Mouse (Mus musculus): ENCODE results near the gene Htr6. TPM values are rescaled to one million over a fixed set of nuclear protein-coding genes. Genes with fewer than 3 reads are reported as not detected.

Gene Htr6
- polyA plus RNA-seq, 1 experiment from 2014 or later, result not detected

DNA sequence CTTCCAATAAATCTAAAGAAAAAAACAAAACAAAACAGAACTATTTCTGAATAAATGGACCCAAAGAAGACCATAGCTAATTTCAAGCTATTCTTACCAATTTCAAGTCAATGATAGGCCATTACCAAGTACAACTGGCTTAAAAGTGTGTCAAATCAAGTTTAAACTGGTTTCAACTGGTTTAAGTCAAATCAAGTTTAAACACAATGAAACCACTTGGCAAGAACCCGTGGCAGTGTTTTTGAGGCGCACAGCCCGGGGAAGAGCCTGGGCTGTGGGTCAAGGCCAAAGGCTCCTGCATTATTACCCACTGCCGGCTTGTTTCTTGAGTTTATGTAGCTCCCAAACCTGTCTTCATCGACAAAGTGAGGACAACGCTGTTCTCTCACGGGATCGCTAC is 25.0 kb upstream of the Htr6 start:
- no peak overlapping the region for H3K4me2 ChIP-seq (replicated peaks; ENCODE audit: low read depth, low read length)
- H3K4me3 ChIP-seq (ENCODE audit: low read depth, low read length), result no peak overlapping the region
- H3K27ac ChIP-seq (ENCODE audit: low read length), result no peak overlapping the region
- no peaks in the 10 kb centered on the region for H3K9me3 ChIP-seq (ENCODE audit: low read length)
- WGBS, result 85% methylated on average over 8 of the region's 8 CpGs
- H3K36me3 ChIP-seq (ENCODE audit: insufficient read depth, low read length), result peaks cover 9% of the 10 kb centered on the region; the same call in 1 of the 2 replicates
- no peak overlapping the region for H3K9ac ChIP-seq (replicated peaks; ENCODE audit: low read depth)
- ATAC-seq, result no peak
- DNase-seq (ENCODE audit: low spot score), result no peak
- TF ChIP-seq CTCF (IDR thresholded peaks at IDR 0.05) (no peak), EP300 (IDR thresholded peaks at IDR 0.05) (no peak)
- peaks cover 5% of the 10 kb centered on the region; the same call in 1 of the 2 replicates for H3K4me1 ChIP-seq (ENCODE audit: insufficient read depth, low read depth, low read length)
- no peaks in the 10 kb centered on the region for H3K27me3 ChIP-seq (replicated peaks; ENCODE audit: insufficient read depth, low read length)

DNA sequence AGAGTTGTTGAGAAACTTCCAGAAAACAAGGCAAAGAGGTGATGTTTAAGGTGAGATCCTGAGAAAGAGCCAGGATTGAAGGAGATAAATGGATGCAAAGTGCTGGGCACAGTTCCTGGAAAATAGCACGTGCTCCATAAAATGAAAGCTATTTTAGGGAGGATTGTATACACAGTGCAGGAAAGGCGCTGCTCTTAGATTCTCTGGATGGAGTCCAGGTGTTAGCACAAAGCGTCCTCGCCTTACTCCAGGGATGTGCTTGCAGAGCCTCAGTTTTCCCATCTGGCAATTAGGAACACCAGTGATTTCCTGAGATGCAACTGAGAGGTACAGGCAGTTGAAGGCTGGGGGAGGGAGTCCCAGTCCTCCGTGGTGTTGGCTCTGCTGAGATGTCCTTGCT is 20.8 kb upstream of the Htr6 start:
- DNase-seq (ENCODE audit: low spot score) (peak; percentile 79), ATAC-seq (peak; percentile 20; the same call in 1 of the 2 replicates)
- Histone ChIP-seq H3K9me3 (ENCODE audit: low read length) (no peaks in the 10 kb centered on the region; the same call in 1 of the 2 replicates), H3K4me1 (ENCODE audit: insufficient read depth, low read depth, low read length) (peaks cover 7% of the 10 kb centered on the region), H3K36me3 (ENCODE audit: insufficient read depth, low read length) (no peaks in the 10 kb centered on the region), H3K4me2 (replicated peaks; ENCODE audit: low read depth, low read length) (no peak overlapping the region), H3K27ac (ENCODE audit: low read length) (no peak overlapping the region), H3K27me3 (replicated peaks; ENCODE audit: insufficient read depth, low read length) (no peaks in the 10 kb centered on the region), H3K9ac (replicated peaks; ENCODE audit: low read depth) (no peak overlapping the region), H3K4me3 (ENCODE audit: low read depth, low read length) (no peak overlapping the region)
- peak; percentile 51 for TF ChIP-seq EP300 (IDR thresholded peaks at IDR 0.05)
- TF ChIP-seq CTCF (IDR thresholded peaks at IDR 0.05), result no peak
- 13% methylated on average over 5 of the region's 5 CpGs for WGBS

DNA sequence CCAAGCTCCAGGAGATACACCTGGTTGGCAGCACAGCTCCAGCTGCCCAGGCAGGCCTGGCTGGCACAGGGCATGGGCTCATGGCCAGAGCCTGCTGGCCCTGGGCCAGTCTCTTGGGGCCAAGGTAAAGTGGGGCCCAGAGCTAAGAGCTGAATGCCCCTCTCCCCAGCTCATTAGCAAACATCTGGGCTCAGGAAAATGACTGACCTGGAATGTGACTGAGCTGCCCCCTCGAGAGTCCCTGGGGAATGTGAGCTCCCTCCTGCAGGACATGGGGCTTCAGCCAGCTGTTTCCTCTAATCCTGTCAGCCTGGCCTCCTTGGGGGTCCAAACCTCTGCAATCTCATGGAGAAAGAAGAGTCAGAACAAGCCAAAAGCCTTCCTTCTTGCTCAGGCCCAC is 20.0 kb upstream of the Htr6 start:
- Histone ChIP-seq H3K36me3 (ENCODE audit: insufficient read depth, low read length) (no peaks in the 10 kb centered on the region), H3K27ac (ENCODE audit: low read length) (no peak overlapping the region), H3K9ac (replicated peaks; ENCODE audit: low read depth) (no peak overlapping the region), H3K4me2 (replicated peaks; ENCODE audit: low read depth, low read length) (no peak overlapping the region), H3K4me1 (ENCODE audit: insufficient read depth, low read depth, low read length) (peaks cover 9% of the 10 kb centered on the region), H3K4me3 (ENCODE audit: low read depth, low read length) (no peak overlapping the region), H3K9me3 (ENCODE audit: low read length) (no peaks in the 10 kb centered on the region; the same call in 1 of the 2 replicates), H3K27me3 (replicated peaks; ENCODE audit: insufficient read depth, low read length) (no peaks in the 10 kb centered on the region)
- WGBS, result 8% methylated on average over 1 of the region's 1 CpGs
- TF ChIP-seq EP300 (IDR thresholded peaks at IDR 0.05) (no peak), CTCF (IDR thresholded peaks at IDR 0.05) (0 out of 2 replicates have a peak, but pooled peaks have one; percentile 3)
- ATAC-seq (peak; percentile 17), DNase-seq (ENCODE audit: low spot score) (peak; percentile 31)

DNA sequence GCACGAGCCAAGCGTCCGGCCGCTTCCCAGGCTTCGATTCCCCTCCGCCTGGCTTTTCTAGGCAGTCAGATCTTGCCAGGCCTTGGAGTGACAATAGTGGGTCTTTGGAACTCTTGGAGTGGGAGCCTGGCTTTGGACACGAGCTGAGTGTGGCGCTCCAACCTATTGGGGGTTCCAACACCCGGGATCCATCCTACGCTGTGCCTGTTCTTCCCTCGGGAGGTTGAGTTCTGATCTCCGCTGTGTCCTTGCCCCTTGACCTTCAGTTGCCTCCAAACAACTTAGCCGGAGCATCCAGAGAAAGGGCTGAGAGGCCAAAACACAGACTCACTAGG is 17.8 kb upstream of the Htr6 start:
- Histone ChIP-seq H3K4me3 (ENCODE audit: low read depth, low read length) (peak overlapping the region; percentile 76), H3K4me2 (replicated peaks; ENCODE audit: low read depth, low read length) (peak overlapping the region; percentile 98), H3K9ac (replicated peaks; ENCODE audit: low read depth) (peak overlapping the region; percentile 68; the same call in 1 of the 2 replicates), H3K27me3 (replicated peaks; ENCODE audit: insufficient read depth, low read length) (no peaks in the 10 kb centered on the region), H3K36me3 (ENCODE audit: insufficient read depth, low read length) (no peaks in the 10 kb centered on the region), H3K4me1 (ENCODE audit: insufficient read depth, low read depth, low read length) (peaks cover 9% of the 10 kb centered on the region), H3K9me3 (ENCODE audit: low read length) (no peaks in the 10 kb centered on the region; the same call in 1 of the 2 replicates), H3K27ac (ENCODE audit: low read length) (peak overlapping the region; percentile 59; the same call in 1 of the 2 replicates)
- TF ChIP-seq EP300 (IDR thresholded peaks at IDR 0.05), result no peak
- no peak for TF ChIP-seq CTCF (IDR thresholded peaks at IDR 0.05)
- ATAC-seq (peak; percentile 5; the same call in 1 of the 2 replicates), DNase-seq (ENCODE audit: low spot score) (no peak)
- 36% methylated on average over 7 of the region's 13 CpGs for WGBS

DNA sequence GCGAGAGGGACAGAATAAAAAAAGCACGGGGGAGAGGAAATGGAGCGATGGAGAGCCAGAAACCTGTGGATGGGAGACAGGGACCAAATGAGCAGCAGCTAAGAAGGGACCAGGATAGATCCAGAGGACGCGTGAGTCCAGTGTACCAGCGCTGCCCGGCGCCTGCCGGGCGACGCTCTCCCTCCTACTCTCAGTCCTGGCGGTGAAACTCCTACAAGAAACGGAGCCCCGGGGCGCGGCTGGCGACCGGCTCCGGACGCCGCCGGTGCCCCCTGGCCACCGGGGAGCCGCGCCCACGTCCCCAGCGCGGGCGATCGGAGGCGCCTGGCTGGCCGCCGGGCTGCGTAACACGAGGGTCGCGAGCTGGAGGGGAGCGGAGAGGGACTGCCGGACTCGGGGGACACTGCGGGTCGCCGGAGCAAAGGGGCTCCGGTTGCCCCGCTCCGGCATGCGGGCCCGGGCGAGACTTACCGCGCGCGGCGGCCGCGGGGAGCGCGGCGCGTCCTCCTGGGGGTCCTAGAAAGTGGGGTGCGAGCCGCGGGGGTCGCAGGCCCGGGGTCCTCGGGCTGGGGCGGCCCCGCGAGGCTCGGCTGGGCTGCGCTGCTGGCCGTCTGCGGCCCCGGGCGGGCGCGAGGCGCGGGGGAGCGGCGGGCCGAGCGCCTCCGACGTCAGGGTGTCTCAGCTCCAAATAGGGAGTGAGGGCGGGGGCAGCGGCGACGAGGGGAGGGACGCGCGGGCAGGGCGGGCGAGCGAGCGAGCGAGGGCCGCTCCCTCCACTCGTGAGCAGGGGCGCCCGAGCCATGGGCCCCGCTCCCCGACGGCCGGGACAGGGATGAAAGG is 17.2 kb upstream of the Htr6 start, which contains the start of gene Nbl1:
TSS of gene Nbl1 (minus strand) at position 638 of the 840 bp plus-strand sequence.
- peak within 1 kb of the TSS; percentile 68 for H3K9ac ChIP-seq (replicated peaks; ENCODE audit: low read depth)
- TF ChIP-seq EP300 (IDR thresholded peaks at IDR 0.05), result no peak
- TF ChIP-seq CTCF (IDR thresholded peaks at IDR 0.05), result no peak
- peak within 1 kb of the TSS; percentile 98 for H3K4me2 ChIP-seq (replicated peaks; ENCODE audit: low read depth, low read length)
- H3K9me3 ChIP-seq (ENCODE audit: low read length), result no peaks in the 10 kb centered on the region; the same call in 1 of the 2 replicates
- ATAC-seq (peak; percentile 85), DNase-seq (ENCODE audit: low spot score) (peak; percentile 82)
- H3K4me3 ChIP-seq (ENCODE audit: low read depth, low read length), result peak within 1 kb of the TSS; percentile 76
- no peaks in the 10 kb centered on the region for H3K36me3 ChIP-seq (ENCODE audit: insufficient read depth, low read length)
- H3K27ac ChIP-seq (ENCODE audit: low read length), result peak within 1 kb of the TSS; percentile 82
- peaks cover 9% of the 10 kb centered on the region for H3K4me1 ChIP-seq (ENCODE audit: insufficient read depth, low read depth, low read length)
- WGBS, result 1% methylated on average over 63 of the region's 105 CpGs
- no peaks in the 10 kb centered on the region for H3K27me3 ChIP-seq (replicated peaks; ENCODE audit: insufficient read depth, low read length)

DNA sequence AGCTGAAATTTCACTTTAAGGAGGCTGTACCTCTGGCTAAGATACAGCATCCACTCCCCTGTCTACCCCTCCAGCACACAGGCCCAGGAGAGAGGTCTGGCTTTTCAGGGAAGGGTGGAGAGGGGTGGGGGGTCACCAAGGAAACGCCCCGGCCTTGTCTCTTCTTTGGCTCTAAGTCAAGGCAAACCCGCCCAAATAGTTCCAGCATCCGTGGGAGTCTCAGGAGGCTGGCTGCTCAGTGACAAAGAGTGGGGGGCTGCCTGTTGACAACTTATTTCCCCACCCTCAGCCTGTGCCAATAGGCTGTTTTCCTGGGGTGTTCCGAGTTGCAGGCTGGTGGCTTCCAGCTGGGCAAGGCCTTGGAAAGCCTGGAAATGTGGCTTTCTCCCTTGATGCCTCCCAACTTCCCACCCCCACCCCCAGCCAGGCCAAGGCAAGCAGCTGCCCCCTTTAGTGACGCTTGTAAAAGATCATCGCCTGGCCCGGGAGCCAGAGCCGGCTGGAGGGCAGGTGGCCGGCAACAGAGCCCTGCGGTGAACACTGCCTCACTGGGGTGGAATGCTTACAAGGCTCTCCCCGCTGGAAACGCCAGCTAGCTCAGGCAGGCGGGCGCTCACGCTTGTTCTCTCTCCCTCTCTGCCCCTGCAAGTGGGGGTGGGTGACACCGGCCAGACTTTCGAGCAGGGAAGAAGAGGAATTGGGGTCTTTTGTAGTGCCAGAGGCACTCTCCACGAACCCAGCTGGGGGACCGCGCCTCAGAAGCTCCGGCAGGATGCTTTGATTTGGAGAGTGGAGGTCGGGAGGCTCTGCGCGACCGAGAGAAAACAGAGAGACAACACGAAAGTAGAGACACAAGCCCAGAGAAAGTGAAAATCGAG is 16.3 kb upstream of the Htr6 start:
- H3K4me1 ChIP-seq (ENCODE audit: insufficient read depth, low read depth, low read length), result peaks cover 9% of the 10 kb centered on the region
- H3K4me3 ChIP-seq (ENCODE audit: low read depth, low read length), result peak overlapping the region; percentile 76
- DNase-seq (ENCODE audit: low spot score) (no peak), ATAC-seq (peak; percentile 33)
- no peaks in the 10 kb centered on the region for H3K27me3 ChIP-seq (replicated peaks; ENCODE audit: insufficient read depth, low read length)
- H3K9ac ChIP-seq (replicated peaks; ENCODE audit: low read depth), result peak overlapping the region; percentile 68
- H3K27ac ChIP-seq (ENCODE audit: low read length), result peak overlapping the region; percentile 82
- H3K36me3 ChIP-seq (ENCODE audit: insufficient read depth, low read length), result no peaks in the 10 kb centered on the region
- H3K4me2 ChIP-seq (replicated peaks; ENCODE audit: low read depth, low read length), result peak overlapping the region; percentile 98
- WGBS, result 5% methylated on average over 28 of the region's 28 CpGs
- TF ChIP-seq EP300 (IDR thresholded peaks at IDR 0.05), result no peak
- no peak for TF ChIP-seq CTCF (IDR thresholded peaks at IDR 0.05)
- no peaks in the 10 kb centered on the region; the same call in 1 of the 2 replicates for H3K9me3 ChIP-seq (ENCODE audit: low read length)
